Mouse (Mus musculus) left cerebral cortex, postnatal 10 days (tissue): ENCODE data around the gene Acsl6. TPM values are rescaled to one million over a fixed set of nuclear protein-coding genes. Genes with fewer than 3 reads are reported as not detected.
"Not testable (repeated sequence)": the region's sequence is repeated elsewhere in the genome, so short reads cannot be mapped to it uniquely, and the experiment has no call there.

ENCODE experiments used
- DNase-seq, 2 experiments: peaks; one replicate each; pipeline ENCODE4 v3.0.0; 2021 to 2022; ENCODE audit warnings: low spot score in 2 of 2, mixed read lengths in 1 of 2; ENCODE audit errors: extremely low spot score in 1 of 2
- intact Hi-C: fragments of 180-260 bp; cut with DNase I; formaldehyde crosslinking; loops from one replicate; pipeline ENCODE4 v1.15.1; 2025
- total RNA-seq, 2 experiments: library from RNA; stranded (reverse); gene quantifications; 2 replicates each; pipeline ENCODE4 v1.2.3; 2021

The Acsl6 gene
- total RNA-seq, 2 experiments from 2014 or later: 134 to 136 TPM

DNA sequence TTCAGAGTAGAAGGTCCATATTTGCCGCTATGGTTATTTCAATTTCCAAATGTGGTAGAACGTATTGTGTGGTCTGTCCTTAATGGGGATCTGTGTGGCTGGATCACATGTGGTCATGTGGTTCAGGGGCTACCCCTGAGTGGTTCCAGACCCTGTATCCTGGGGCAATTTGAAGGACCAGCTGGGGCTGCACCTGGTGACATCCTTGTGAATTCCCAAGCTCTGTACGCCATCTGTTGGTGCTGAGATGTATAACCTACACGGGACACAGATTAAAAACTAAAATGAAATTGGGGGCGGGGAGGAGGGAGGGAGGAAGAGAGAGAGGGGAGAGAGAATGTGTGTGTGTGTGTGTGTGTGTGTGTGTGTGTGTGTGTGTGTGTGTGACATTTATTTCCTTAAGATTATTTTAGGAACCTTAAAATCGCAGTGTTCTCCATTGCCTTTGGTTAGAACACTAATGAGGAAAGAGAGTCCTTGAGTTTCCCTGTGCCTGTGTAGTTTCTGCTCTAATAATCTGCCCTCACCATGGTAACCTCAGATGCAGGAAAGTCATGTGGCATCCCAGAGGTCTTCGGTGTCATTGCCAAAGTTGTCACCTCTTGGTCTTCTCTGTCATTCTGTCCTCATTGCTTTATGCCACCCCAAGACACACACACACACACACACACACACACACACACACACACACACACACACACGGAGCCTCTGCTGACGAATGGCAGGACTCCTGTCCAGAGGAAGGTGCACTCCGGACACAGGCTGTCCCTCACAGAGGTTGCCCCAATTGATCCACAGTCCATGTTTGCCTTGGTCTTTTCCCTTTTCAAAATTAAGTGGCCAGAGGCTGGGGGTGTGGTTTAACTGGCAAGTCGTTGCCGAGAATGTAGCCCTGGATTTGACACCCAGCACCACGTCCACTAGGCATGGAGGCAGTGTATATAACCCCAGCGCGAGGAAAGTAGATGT lies 51.3 kb downstream of the Acsl6 start:
- DNase-seq: peak; percentile 22 to 47
- intact Hi-C loops: no loop called here

DNA sequence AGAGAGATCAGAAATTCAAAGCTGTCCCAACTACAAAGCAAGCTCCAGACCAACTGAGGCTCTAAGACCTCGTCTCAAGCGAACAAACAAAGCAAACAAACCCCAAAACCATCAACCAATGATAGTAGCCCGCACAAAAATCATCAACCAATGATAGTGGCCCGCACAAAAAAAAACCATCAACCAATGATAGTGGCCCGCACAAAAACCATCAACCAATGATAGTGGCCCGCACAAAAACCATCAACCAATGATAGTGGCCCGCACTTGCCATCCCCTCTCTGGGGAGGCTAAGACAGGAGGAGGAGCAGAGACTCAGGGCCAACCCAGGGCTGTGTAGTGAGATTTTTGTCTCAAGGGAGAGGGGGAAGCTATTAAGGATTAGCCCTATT lies 52.0 kb downstream of the Acsl6 start:
- intact Hi-C loops: no loop called here
- DNase-seq: no peak

DNA sequence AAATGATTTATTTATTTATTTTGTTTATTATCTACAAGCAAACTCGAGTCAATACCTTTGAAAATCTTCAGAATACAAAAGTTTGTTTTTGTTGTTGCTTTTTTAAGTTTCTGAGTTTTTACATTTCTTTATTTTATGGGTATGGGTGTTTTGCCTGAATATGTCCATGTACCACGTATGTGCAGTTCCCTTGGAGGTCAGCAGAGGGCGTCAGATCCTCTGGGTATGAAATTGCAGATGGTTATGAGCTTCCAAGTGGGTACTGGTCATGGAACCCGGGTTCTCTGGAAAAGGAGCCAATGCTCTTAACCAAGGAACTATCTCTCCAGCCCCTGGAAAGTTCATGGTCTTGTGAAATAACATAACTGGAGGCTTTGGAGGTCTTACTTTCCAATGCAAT lies 53.1 kb downstream of the Acsl6 start:
- intact Hi-C loops: no loop called here
- no peak for DNase-seq

DNA sequence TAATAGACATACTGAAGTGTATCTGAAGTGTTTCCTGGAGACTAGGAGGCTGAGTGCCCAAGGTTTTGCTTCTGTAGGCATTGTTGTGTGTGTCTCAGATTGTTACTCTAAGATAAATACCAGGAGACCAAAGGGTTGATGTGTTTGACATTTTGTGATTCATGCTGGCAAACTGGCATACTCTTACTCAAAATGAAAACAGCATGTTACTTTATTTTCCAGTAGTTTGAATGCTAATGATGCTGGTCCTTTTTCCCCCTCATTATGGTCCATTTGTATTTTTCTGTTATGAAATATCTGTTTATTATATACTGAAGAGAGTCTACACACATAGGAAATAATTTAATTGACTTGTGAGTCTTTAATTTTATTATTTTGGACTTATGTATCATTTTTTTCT lies 69.0 kb downstream of the Acsl6 start:
- DNase-seq: no peak
- intact Hi-C loops: no loop called here

DNA sequence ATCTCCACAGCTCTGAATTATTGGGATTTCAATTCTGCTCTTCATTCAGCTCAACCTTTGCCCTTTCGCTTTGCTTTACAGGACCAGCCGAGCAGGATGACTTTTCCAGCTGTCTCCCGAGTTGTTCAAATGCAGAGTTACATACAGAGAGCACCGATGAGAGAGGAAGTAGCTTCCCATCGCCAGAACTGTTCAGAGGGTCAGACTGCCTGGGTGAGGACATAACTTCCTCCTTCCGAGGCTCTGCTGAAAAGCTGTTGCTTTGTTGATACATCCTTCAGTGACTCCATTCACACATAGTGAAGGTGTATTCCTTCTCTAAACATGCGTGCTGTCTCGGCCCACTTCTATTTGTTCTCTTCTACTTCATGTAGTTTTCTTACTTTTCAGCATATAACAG lies 86.8 kb downstream of the Acsl6 start:
- intact Hi-C loops: no loop called here
- no peak for DNase-seq

DNA sequence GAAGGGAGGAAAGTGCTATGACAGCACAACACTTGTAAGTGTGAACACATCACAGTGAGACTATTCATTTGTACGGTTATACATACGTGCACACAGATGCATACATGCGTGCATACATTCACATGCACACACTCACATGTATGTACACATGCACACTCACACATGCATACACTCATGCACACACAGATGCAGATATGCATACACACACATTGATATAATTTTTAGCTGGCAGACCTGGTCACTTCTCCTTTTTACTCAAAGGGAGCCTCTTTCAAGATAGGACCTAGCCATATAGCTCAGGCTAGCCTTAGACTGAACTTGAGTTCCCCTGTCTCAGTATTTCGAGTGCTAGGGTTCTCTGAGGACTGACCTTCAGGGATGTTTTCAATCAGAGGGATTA lies 87.7 kb downstream of the Acsl6 start:
- DNase-seq: no peak
- intact Hi-C loops: no loop called here

DNA sequence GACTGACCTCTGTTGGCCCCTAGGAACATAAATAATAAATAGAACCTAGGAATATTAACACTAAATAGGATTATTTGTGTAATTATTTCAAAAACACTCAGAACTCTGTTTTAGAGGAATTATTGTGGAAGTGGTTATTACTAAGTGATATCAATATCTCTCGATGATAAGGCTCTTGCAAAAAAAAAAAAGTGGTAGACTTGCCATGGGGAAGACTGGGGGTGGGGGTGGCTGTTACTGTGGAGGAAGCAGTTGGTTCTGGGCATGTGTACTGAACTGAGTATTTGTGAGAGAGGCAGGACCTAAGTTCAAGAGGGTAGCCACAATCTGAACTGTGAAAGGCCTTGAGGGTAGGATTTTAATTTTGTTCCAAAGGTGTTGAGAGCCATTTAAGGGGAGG lies 93.1 kb downstream of the Acsl6 start:
- DNase-seq: no peak
- intact Hi-C loops: no loop called here

DNA sequence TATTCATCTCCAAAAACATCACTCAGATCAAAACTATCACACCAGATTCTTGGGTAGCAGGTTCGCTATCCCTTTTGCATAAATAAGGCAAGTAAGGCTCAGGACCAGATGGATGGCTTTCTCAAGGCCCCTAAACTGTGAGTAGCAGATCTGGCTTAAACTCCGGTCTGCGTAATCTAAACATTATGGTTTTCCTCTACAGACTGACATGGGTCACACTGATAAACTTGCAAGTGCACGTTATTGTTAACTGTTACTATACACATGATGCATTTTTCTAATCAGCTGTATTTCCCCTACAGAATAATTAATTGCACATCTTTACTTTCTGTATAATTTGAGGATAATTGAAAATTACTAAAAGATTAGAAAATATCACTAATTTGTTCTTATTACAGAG lies 94.5 kb downstream of the Acsl6 start:
- intact Hi-C loops: no loop called here
- DNase-seq: no peak

DNA sequence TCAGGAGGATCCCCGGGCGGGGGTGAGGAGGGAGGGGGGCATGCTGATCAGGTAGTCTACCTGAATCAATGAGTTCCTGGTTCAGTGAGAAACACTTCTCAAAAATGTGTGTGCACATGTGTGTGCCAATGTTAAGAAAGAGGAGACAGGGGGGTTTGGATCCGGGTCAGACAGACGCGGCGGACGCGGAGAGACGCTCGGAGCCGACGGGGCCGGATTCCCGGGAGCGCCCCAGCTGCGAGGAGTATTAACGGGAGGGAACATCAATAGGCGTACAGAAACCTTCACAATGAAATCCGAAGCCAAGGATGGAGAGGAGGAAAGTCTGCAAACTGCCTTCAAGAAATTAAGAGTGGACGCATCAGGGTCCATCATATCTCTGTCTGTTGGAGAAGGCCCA lies 97.2 kb downstream of the Acsl6 start:
- intact Hi-C loops, DNase-seq: not testable (repeated sequence)

DNA sequence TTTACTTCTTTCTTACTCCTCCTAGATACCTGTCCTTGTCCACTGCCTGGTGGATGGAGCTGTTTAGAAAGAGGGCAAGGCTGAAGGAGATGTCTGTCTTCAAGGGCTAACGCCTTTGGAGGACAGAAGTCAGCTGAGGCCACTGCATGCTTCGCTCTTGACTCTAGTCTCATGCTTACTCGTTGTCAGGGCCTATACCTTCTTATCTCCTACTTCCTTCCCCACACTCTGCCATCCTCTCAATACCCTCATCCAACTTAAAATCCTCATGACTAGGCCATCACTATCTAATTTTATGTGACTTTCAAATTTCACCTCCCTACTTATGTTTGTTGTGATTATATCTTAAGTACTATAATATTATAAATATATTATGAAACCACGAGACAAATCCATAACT lies 101.3 kb downstream of the Acsl6 start:
- DNase-seq: no peak

DNA sequence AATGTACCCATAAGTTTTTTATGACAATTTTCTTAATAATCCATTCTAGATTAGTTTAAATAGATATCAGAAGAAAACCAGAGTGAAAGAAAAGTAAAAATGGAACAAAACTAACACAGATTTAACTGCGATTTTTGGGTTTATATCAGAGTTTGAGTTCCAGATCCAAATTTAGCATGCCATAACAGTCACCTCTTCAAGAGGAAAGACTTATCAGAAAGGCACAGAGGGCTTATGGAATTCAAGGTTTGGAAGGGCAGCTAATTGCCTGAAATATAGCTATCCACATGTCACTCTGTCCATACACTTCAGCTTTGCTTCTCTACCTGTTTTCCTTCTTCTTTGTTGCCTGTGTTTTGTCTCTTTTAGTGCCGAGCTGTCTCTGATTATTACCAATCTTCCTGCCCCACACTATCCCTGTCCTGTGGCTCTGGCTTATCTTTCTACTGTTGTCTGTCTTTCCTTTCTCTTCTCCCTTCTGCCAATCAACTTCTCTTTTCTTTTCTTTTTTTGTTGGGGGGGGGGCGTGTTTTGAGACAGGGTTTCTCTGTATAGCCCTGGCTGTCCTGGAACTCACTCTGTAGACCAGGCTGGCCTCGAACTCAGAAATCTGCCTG lies 103.4 kb downstream of the Acsl6 start:
- no peak for DNase-seq
- intact Hi-C loops: no loop called here

More for the DNA sequence above, 101.3 kb downstream of the Acsl6 start:
- intact Hi-C loops: no loop called here

DNA sequence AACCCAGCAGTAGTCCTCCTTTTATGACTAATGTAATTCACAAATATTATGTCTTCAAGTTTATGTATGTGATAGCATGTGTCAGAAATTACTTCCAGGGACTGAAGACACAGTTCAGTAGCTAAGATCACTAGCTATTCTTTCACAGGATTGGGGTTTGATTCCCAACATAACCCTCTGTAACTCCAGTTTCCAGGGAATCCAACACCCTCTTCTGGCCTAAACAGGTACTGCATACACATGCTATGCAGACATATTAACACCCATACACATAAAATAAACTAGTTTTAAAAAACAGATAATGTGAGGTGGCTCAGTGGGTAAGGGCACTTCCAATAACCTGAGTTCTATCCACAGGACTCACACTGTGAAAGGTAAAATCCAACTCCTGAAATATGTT lies 107.0 kb downstream of the Acsl6 start:
- DNase-seq: no peak
- intact Hi-C loops: no loop called here

DNA sequence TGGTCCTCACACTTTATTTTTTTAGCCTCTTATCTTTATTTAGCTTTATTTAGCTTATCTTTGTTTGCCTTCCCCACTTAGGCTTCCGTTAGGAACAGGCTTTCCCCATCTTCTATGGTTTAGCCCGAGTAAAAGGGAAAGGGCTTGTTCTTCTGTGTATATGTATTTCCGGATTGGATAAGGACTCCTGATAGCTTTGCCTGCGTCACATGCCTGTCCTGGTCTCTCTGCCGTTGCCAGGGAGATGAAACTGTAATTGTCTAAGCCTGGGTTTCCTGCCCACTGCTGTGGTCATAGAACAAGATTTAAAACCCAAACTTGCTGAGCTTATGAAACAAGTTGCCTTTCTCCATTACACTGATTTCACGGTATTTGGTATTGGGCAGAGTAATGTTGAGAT lies 109.4 kb downstream of the Acsl6 start:
- intact Hi-C loops: no loop called here
- DNase-seq: peak in 1 of 2 experiments; percentile 13

Other genes starting within 250 kb of the Acsl6 start
- 10 to 100 TPM; 10.7 to 11.4 TPM for gene Pdlim4, start 234.8 kb upstream of the Acsl6 start, total RNA-seq
- gene P4ha2, start 203.7 kb upstream of the Acsl6 start, total RNA-seq: 10 to 100 TPM; 15.8 to 17.0 TPM
- gene Csf2, start 54.1 kb upstream of the Acsl6 start, total RNA-seq: not detected
- not detected for gene Il3, start 36.5 kb upstream of the Acsl6 start, total RNA-seq
- not detected for gene Meikin, start 66.9 kb downstream of the Acsl6 start, total RNA-seq
- gene Fnip1, start 134.4 kb downstream of the Acsl6 start, total RNA-seq: 10 to 100 TPM; 23.0 to 23.6 TPM
- gene Rapgef6, start 219.0 kb downstream of the Acsl6 start, total RNA-seq: 10 to 100 TPM; 31.5 to 32.1 TPM